In genomic region chr17:34439795-34440194, GRCm38 (mm10) we compare ENCODE assay signal across 11 mouse cellular contexts. TPM values are rescaled to one million over a fixed set of nuclear protein-coding genes. Genes with fewer than 3 reads are reported as not detected.
DNase-seq lines count a peak whose midpoint lies in the region; ATAC-seq and TF ChIP-seq lines count a peak whose summit lies in the region.
"Had no signal": no experiment of that assay in that cellular context is flagged by ENCODE, and none has a peak within 500 bp of the region (broad histone marks: within the 10 kb centered on the region; RNA-seq: fewer than 3 reads in every experiment).

No protein-coding gene starts in this region.

- WGBS in kidney, adult 2 months, result 46% methylated on average over 3 of the region's 3 CpGs
- 47% methylated on average over 3 of the region's 3 CpGs for WGBS in kidney, embryonic 16.5 days

- no peak overlapping the region for H3K9ac ChIP-seq in kidney, embryonic 16.5 days (replicated peaks; ENCODE audit: low read length)

- no peaks in the 10 kb centered on the region for H3K27me3 ChIP-seq in kidney, adult 2 months (replicated peaks; ENCODE audit: control insufficient read depth, insufficient read depth, low read length)
- H3K27me3 ChIP-seq in kidney, embryonic 16.5 days (ENCODE audit: insufficient read depth, low read length), result no peaks in the 10 kb centered on the region

- H3K4me2 ChIP-seq in kidney, embryonic 16.5 days (replicated peaks; ENCODE audit: low read depth, low read length), result no peak overlapping the region

- no peaks in the 10 kb centered on the region for H3K4me1 ChIP-seq in kidney, adult 2 months (ENCODE audit: control insufficient read depth, insufficient read depth, low read length)
- no peaks in the 10 kb centered on the region for H3K4me1 ChIP-seq in kidney, embryonic 16.5 days (ENCODE audit: insufficient read depth, low read length)

- no peaks in the 10 kb centered on the region for H3K36me3 ChIP-seq in kidney, adult 2 months (ENCODE audit: control insufficient read depth, insufficient read depth, low read length)
- no peaks in the 10 kb centered on the region for H3K36me3 ChIP-seq in kidney, embryonic 16.5 days (ENCODE audit: insufficient read depth, low read length)

- no peak overlapping the region for H3K4me3 ChIP-seq in kidney, adult 2 months (ENCODE audit: insufficient read depth, low read depth, low read length)
- no peak overlapping the region for H3K4me3 ChIP-seq in kidney, embryonic 16.5 days (ENCODE audit: low read length)

- H3K9me3 ChIP-seq in kidney, embryonic 16.5 days (ENCODE audit: low read length), result 0 out of 2 replicates have a peak, but pooled peaks cover 3% of the 10 kb centered on the region

- H3K27ac ChIP-seq in kidney, adult 2 months (ENCODE audit: insufficient read depth, low read depth, low read length), result no peak overlapping the region
- H3K27ac ChIP-seq in kidney, embryonic 16.5 days (ENCODE audit: low read length), result no peak overlapping the region

- no peak for ATAC-seq in kidney, embryonic 16.5 days (ENCODE audit: low FRiP score, low TSS enrichment)
- ATAC-seq in granulocyte monocyte progenitor cell, adult 5-6 weeks (replicated peaks; ENCODE audit: poor library complexity, severe bottlenecking), result no peak

- DNase-seq in kidney, adult 2 months, result peak; percentile 36
- DNase-seq in 416B (ENCODE audit: low read depth) (peak; percentile 72), ES-CJ7 (ENCODE audit: low read depth, low spot score) (peak; percentile 12)
- peak; percentile 38 for DNase-seq in forelimb bud, embryonic 11.5 days (ENCODE audit: low read depth, low spot score)
- DNase-seq in urinary bladder, postnatal 4 days (ENCODE audit: low spot score in 2 of 2), result no peak
- DNase-seq in T-cell, adult 2 months (ENCODE audit: low spot score), result no peak

- no peak for TF ChIP-seq POLR2A in kidney, adult 2 months (IDR thresholded peaks at IDR 0.05; ENCODE audit: low read depth, low read length)

- 0 out of 2 replicates have a peak, but pooled peaks have one; percentile 19 for TF ChIP-seq CTCF in kidney, adult 2 months (conservative IDR thresholded peaks at IDR 0.05; ENCODE audit: insufficient read depth, insufficient read length, low read depth, low read length)

RNA-seq across cellular contexts. Expression of gene Btnl4, which starts 37.3 kb away (rescaled TPM):
- polyA plus RNA-seq in kidney, adult 2 months (2012; rRNA removed), result not detected in 2 replicates
- not detected in 2 replicates for polyA plus RNA-seq in kidney, embryonic 16.5 days (2015; fragmentation: Nextera tagmentation; extraction: Ambion mirVana)
- not detected in 2 replicates for total RNA-seq in granulocyte monocyte progenitor cell, adult 5-6 weeks (2014; fragmentation: Nextera tagmentation)
- total RNA-seq in granulocyte monocyte progenitor cell, adult 5-6 weeks (2017), result not detected in 2 replicates
- total RNA-seq: gastrocnemius, adult 8-10 months; layer of hippocampus, postnatal 14 days had no signal
- polyA plus RNA-seq: stomach, embryonic 14.5 days had no signal

RNA-seq across cellular contexts. Expression of gene BC051142, which starts 41.2 kb away (rescaled TPM):
- 0.22 and 1.3 TPM in 2 replicates for polyA plus RNA-seq in kidney, adult 2 months (2012; rRNA removed)
- 0.23 and 0.74 TPM in 2 replicates for polyA plus RNA-seq in kidney, embryonic 16.5 days (2015; fragmentation: Nextera tagmentation; extraction: Ambion mirVana)
- not detected in 2 replicates for total RNA-seq in granulocyte monocyte progenitor cell, adult 5-6 weeks (2014; fragmentation: Nextera tagmentation)
- 0.21 TPM in 1 of 2 replicates, not detected in the other for total RNA-seq in granulocyte monocyte progenitor cell, adult 5-6 weeks (2017)
- total RNA-seq: gastrocnemius, adult 8-10 months had no signal

Comparison
In these comparisons a context has a peak if more than half of its experiments do, and no peak if none do; other contexts are left out.
1. DNase-seq: peak in kidney, adult 2 months (single experiment), 416B (single experiment), ES-CJ7 (single experiment) and forelimb bud, embryonic 11.5 days (single experiment); none in urinary bladder, postnatal 4 days (0 of 2) and T-cell, adult 2 months (single experiment).